Mouse (Mus musculus) inflammation-experienced regulatory T-cells, adult 6 months (primary cell): Measurements from ENCODE around the gene Agl. TPM values are rescaled to one million over a fixed set of nuclear protein-coding genes. Genes with fewer than 3 reads are reported as not detected.

Experiments
- ATAC-seq: one replicate; pipeline ENCODE4 v1.8.0; 2017
- polyA plus RNA-seq, 3 experiments: library from polyadenylated mRNA; unstranded; fragments of 100-300 nt; shearing (Covaris generic); gene quantifications; one replicate each; pipeline ENCODE4 v1.2.1; 2017

Gene Agl
- polyA plus RNA-seq, 3 experiments from 2014 or later = 1.8 to 3.1 (median 1.8) TPM

GRCm38 (mm10) chr3:116740963-116741362, 67.0 kb downstream of the Agl start:
- ATAC-seq = no peak

DNA sequence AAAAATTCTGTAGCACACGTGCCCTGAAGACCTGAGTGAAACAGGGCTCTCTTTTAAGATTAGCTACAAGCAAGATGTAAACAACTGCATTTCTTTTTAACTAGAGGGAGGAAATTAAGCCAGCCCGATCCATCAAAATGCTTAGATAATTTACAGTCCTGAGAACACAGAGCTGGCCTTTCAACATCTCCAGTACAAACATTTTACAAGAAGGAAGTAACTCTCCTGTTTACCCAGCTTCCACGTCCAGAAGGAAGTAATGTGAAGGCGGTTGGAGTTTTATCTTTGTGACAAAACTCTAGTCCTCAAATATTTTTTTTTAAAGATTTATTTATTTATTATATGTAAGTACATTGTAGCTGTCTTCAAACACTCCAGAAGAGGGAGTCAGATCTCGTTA, 67.9 kb downstream of the Agl start:
- no peak for ATAC-seq

- ATAC-seq = no peak
Measured at GRCm38 (mm10) chr3:116737326-116737731, 70.6 kb downstream of the Agl start.

DNA sequence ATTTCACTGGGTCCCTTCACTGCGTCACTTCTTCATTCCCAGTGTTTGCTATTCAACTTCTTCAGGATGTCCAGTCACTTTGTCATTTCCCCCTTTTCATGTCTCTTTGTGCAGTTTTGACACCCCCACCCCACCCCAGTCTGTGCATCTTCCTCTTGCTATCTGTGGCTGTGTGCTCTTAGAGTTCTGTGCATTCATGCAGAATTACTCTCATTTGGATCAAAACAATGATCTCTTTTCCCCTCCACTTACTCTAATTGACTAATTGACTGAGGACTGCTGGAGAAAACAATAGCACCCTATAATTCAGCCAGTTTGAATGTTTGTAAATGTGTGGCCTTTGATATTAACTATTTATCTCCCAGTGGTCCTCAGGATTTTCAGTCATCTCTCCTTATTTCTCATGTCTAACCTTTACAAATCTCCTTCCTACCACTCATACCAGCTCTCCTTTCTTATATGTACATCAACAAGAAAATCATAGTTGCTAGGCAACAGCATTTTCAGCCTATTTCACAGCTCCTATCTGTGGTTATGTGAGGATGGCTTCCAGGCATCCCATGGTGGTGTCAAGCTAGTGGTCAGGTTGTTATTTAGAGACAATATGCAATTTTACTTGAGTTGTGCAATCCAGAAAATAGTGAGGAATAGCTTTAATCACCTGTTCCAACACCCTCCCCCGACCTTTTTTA, 78.3 kb downstream of the Agl start:
- ATAC-seq = no peak

- no peak for ATAC-seq
Measured at GRCm38 (mm10) chr3:116726807-116727206, 81.2 kb downstream of the Agl start.

- peak; percentile 74 for ATAC-seq
Measured at GRCm38 (mm10) chr3:116723496-116724481, 84.2 kb downstream of the Agl start.

DNA sequence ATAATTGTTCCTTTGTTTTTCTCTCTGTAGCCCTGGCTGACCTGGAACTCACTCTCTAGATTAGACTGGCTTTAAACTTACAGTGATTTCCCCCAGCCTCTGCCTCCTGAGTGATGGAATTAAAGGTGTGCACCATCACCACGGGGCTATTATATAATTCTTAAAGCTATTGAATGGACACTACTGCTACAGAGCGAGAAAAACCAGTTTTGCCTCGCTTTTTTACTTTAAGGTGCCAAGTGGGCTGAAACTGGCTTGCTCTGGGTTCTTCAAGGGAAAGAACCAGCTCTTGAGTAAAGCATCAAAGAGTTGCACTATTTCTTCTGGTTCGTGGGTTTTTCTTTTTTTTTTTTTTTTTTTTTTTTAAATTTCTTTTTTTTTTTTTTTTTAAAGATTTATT, 85.0 kb downstream of the Agl start:
- peak; percentile 68 for ATAC-seq

- ATAC-seq = no peak
Measured at GRCm38 (mm10) chr3:116718951-116719350, 89.0 kb downstream of the Agl start.

DNA sequence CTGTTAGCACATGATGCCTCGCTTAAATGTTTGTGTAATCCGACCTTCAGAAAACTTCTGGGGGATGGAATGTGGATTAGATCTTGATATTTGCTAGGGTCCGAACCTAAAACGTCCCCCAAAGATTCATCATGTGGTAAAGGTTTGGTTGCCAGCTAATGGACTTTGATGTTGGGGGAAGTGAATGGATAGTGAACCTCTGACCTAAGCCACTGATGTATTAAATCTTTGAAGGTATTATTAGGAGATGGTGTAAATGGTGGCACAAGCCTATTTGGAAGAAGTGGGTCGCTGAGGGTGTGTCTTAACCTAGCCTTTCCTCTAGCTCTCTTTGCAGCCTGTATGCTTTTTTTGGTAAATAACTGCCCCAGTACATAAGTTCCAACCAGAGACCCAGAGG, 94.9 kb downstream of the Agl start:
- ATAC-seq = no peak

DNA sequence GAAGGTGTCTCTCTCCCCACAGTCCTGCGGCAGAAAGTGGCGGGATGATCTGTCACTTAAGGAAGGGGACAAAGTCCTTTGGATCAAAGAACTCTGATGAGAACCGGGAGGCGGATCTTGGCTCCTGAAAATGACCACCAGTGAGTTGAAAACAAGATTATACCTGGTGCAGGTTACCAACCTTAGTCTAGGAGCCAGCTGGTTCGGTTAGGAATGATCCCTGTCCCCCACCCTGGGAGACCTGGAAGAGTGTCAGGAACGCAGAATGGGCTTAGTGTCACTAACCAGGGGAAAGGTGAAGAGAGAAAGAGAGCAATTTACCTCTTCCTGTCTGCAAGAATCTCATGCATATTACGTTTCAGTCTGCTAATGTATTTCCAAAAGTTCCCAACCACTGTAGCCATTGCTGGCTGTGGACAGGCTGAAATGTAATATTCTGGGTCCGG, 95.5 kb downstream of the Agl start, which contains the start of gene Slc35a3:
TSS of gene Slc35a3 (minus strand) at position 396 of the 446 bp plus-strand sequence.
- ATAC-seq = peak; percentile 15

GRCm38 (mm10) chr3:116711624-116712435, 96.1 kb downstream of the Agl start:
- peak; percentile 83 for ATAC-seq

- no peak for ATAC-seq
Measured at GRCm38 (mm10) chr3:116710941-116711340, 97.0 kb downstream of the Agl start.

GRCm38 (mm10) chr3:116705637-116706204, 102.2 kb downstream of the Agl start:
- ATAC-seq = no peak

- ATAC-seq = no peak
Measured at GRCm38 (mm10) chr3:116703835-116704234, 104.1 kb downstream of the Agl start.

- ATAC-seq = no peak
Measured at GRCm38 (mm10) chr3:116702647-116703272, 105.2 kb downstream of the Agl start.

- ATAC-seq = no peak
Measured at GRCm38 (mm10) chr3:116701601-116702000, 106.4 kb downstream of the Agl start.

DNA sequence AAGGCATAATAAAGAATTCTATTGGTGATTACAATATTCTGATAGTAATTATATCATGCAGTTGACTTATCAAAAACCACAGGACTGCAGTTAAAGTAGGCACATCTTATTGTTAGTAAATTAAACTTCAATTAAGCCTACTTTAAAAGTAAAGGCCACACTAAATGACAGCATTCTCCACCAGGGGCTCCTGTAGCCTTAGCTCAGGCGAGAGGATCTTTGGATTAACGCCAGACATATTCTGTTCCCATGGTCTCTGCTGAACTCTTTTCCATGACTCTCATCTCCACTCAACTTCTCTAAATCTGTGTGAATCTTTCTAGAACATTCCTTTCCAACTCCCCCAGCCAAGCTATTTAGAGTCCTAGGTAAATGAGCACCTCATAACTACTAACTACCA, 109.2 kb downstream of the Agl start:
- ATAC-seq = no peak

GRCm38 (mm10) chr3:116695666-116695985, 112.3 kb downstream of the Agl start:
- no peak for ATAC-seq

- ATAC-seq = no peak
Measured at GRCm38 (mm10) chr3:116694955-116695665, 112.9 kb downstream of the Agl start.

DNA sequence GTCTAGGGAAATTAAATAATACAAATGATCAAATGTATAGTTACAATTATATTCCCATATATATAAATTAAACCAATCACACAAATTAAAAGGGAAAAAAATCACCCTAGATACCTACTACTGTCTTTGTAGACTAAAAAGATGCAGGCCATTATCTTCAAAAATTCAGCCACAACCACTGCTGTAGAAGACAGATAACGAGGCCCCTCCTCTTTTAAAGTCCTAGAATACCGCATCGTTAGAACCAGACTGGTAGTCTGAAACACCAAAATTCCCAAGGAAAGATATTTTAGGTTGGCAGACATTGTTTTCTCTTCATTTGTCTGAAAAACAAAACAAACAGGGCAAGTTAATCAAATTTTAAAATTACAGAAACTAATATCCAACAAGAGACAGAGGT, 113.7 kb downstream of the Agl start:
- ATAC-seq = no peak
